Mouse (Mus musculus) ES-E14 (cell line): ENCODE measurements at regions not wholly inside any gene's neighbourhood (a gene's known extent, or its start where the extent isn't known, plus 50 kb on each side); places are given as distances from the start of the nearest gene placed in this dataset.

Experiments
- HCFC1 ChIP-seq: IDR thresholded peaks from 2 replicates; pipeline ENCODE4 v1.6.1; 2012; ENCODE audit warnings: low read length, inconsistent platforms, borderline replicate concordance; ENCODE audit not compliant: insufficient read depth
- ZC3H11A ChIP-seq: IDR thresholded peaks from 2 replicates; pipeline ENCODE4 v1.6.1; 2012; ENCODE audit warnings: low read depth, mild to moderate bottlenecking, inconsistent platforms, low read length, borderline replicate concordance

- TF ChIP-seq HCFC1 (no peak), ZC3H11A (no peak)
These were observed 105.8 kb downstream of the Fam173b start for GRCm38 (mm10) chr15:31707416-31707815.
